Mouse (Mus musculus): ENCODE measurements around the gene Lrrc37a. TPM values are rescaled to one million over a fixed set of nuclear protein-coding genes. Genes with fewer than 3 reads are reported as not detected.

Lrrc37a gene
- not detected for total RNA-seq (2023)

GRCm38 (mm10) chr11:103504497-103504896 lies at the start of gene Lrrc37a:
Gene Lrrc37a, minus strand, starts transcription at chr11:103504597.

DNA sequence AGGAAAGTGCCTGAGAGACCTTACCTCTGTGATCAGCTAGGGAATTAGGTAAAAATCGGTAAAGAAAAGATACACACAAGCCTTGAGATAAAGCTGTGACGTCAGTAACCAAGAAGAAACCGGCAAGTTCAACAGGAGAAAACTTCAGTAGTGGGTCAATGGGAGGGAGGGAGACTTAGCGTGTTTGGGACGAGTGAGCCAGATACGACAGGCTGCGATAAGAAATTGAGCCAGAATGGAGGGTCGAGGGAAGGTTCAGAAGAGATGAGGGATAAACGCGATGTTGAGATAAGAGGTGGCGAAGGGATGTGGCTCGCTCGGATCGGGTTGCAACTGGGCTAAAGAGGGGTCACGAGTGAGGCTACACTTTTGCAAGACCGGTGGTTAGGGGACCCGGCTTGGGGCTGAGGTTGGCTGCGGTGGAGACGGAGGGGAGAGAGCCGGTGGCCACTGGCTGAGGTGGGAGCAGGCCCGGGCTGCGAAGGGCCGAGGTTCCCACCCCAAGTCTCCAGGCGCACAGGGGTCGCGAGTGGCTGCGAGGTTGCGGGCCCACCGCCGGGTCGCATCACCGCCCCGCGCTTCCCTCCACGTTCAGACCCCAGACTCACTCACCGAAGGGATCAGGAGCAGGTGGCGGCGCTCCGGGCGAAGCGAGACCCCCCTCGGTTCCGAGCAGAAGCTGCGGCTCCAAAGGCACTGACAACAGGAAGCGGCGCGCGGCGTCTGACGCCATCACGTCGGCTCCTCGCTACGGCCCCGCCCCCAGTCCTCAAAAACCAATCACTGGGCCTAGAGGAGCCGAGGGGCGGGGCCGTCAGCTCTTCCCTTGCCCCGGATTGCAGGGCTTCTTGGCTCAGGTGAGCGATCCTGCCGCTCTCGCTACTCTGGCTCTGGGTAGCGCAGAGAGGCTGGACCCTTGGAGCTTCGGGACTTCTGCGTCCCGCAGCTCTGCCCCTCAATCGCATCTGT lies 92.1 kb downstream of the Lrrc37a start, which contains the start of gene Plekhm1:
TSS of gene Plekhm1 (minus strand) at position 707 of the 969 bp plus-strand sequence.

Other genes with a start within 250 kb of the Lrrc37a start
- gene Map3k14, start 237.1 kb downstream of the Lrrc37a start, total RNA-seq (2023) = 100 to 1,000 TPM; 113 to 117 TPM
- gene Arhgap27, start 140.9 kb downstream of the Lrrc37a start, total RNA-seq (2023) = 100 to 1,000 TPM; 109 to 119 TPM
- gene Plekhm1, start 91.9 kb downstream of the Lrrc37a start, total RNA-seq (2023) = 10 to 100 TPM; 51.0 to 54.5 TPM
- not detected for gene Gm884, start 116.5 kb upstream of the Lrrc37a start, total RNA-seq (2023)
- gene Lyzl6, start 134.3 kb upstream of the Lrrc37a start, total RNA-seq (2023) = not detected
- gene Rprml, start 145.0 kb upstream of the Lrrc37a start, total RNA-seq (2023) = not detected
- 10 to 100 TPM; 64.4 to 69.8 TPM for gene Gosr2, start 193.3 kb upstream of the Lrrc37a start, total RNA-seq (2023)
- gene Wnt9b, start 245.2 kb upstream of the Lrrc37a start, total RNA-seq (2023) = not detected

Measured in monocyte, adult 59 days (primary cell).